Mouse (Mus musculus): ENCODE measurements at regions not wholly inside any gene's neighbourhood (a gene's known extent, or its start where the extent isn't known, plus 50 kb on each side); places are given as distances from the start of the nearest gene placed in this dataset.

DNA sequence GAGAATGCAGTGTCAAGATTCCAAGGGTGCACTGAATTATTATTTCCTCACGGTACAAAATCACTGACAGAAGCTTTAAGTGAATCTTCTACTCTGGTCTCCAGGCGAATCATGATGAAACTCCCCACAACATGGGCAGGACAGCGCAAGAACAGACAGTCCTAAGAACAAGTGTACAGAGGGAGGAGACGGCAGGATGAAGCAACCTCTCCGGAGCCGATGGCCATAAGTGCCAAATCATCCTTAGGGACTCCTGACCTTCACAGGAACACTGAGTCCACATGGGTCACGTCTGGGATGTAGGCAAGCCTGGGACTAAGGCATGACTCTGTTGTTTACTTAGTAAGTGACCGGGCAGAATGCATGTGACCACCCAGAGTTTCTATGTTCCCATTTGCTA is 110.8 kb downstream of the Arl4a start:
- H3K9me3 ChIP-seq (replicated peaks) = no peaks in the 10 kb centered on the region
- no peaks in the 10 kb centered on the region; the same call in 1 of the 2 replicates for H3K27me3 ChIP-seq (replicated peaks)
- no peak overlapping the region for H3K4me3 ChIP-seq
- no peak overlapping the region for H3K27ac ChIP-seq (ENCODE audit: poor library complexity, severe bottlenecking)
- no peak for ATAC-seq (ENCODE audit: insufficient number of reproducible peaks, low FRiP score)
- H3K4me1 ChIP-seq (replicated peaks) = no peaks in the 10 kb centered on the region
- H3K9ac ChIP-seq = no peak overlapping the region
- no peaks in the 10 kb centered on the region for H3K36me3 ChIP-seq
- 78% methylated on average over 8 of the region's 8 CpGs for WGBS
- no peak overlapping the region for H3K4me2 ChIP-seq

DNA sequence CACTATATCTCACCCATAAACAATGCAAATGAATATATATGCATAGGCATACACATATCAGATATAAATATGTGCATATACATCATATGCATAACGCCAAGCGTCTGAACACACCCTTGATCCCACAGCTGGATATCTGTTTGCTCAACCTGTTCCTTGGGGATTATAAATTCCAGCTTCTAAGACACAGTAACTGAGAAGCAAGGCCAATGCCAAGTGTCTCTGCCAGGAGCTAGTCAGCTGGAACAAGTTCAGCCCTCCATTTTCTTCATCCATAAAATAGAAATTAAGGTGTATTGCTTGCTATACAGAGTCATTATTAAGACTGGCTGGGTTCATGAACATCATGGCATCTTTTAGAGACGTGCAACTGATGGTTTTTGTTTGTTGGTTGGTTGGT is 116.3 kb downstream of the Arl4a start:
- ATAC-seq (ENCODE audit: insufficient number of reproducible peaks, low FRiP score) = no peak
- Histone ChIP-seq H3K4me1 (replicated peaks) (peaks cover 13% of the 10 kb centered on the region), H3K4me3 (no peak overlapping the region), H3K27ac (ENCODE audit: poor library complexity, severe bottlenecking) (no peak overlapping the region), H3K9me3 (replicated peaks) (no peaks in the 10 kb centered on the region), H3K36me3 (no peaks in the 10 kb centered on the region), H3K27me3 (replicated peaks) (no peaks in the 10 kb centered on the region; the same call in 1 of the 2 replicates), H3K4me2 (no peak overlapping the region), H3K9ac (no peak overlapping the region)
- 86% methylated on average over 3 of the region's 3 CpGs for WGBS

GRCm38 (mm10) chr12:39920466-39920913 is 117.3 kb downstream of the Arl4a start:
- H3K9me3 ChIP-seq (replicated peaks) = no peaks in the 10 kb centered on the region
- H3K27ac ChIP-seq (ENCODE audit: poor library complexity, severe bottlenecking) = no peak overlapping the region
- no peak overlapping the region for H3K9ac ChIP-seq
- peak; percentile 87 for ATAC-seq (ENCODE audit: insufficient number of reproducible peaks, low FRiP score)
- 26% methylated on average over 8 of the region's 8 CpGs for WGBS
- H3K27me3 ChIP-seq (replicated peaks) = no peaks in the 10 kb centered on the region; the same call in 1 of the 2 replicates
- peaks cover 13% of the 10 kb centered on the region for H3K4me1 ChIP-seq (replicated peaks)
- no peak overlapping the region for H3K4me3 ChIP-seq
- no peak overlapping the region for H3K4me2 ChIP-seq
- no peaks in the 10 kb centered on the region for H3K36me3 ChIP-seq

- no peaks in the 10 kb centered on the region for H3K9me3 ChIP-seq (replicated peaks)
- H3K9ac ChIP-seq = no peak overlapping the region
- H3K4me2 ChIP-seq = no peak overlapping the region
- H3K4me1 ChIP-seq (replicated peaks) = peaks cover 13% of the 10 kb centered on the region
- H3K4me3 ChIP-seq = no peak overlapping the region
- H3K36me3 ChIP-seq = no peaks in the 10 kb centered on the region
- no peaks in the 10 kb centered on the region; the same call in 1 of the 2 replicates for H3K27me3 ChIP-seq (replicated peaks)
- ATAC-seq (ENCODE audit: insufficient number of reproducible peaks, low FRiP score) = no peak
- H3K27ac ChIP-seq (ENCODE audit: poor library complexity, severe bottlenecking) = no peak overlapping the region
- 86% methylated on average over 2 of the region's 2 CpGs for WGBS
Observed at GRCm38 (mm10) chr12:39919909-39920308, 117.9 kb downstream of the Arl4a start.

- no peak for ATAC-seq (ENCODE audit: insufficient number of reproducible peaks, low FRiP score)
- Histone ChIP-seq H3K4me1 (replicated peaks) (no peaks in the 10 kb centered on the region), H3K4me3 (no peak overlapping the region), H3K9me3 (replicated peaks) (no peaks in the 10 kb centered on the region), H3K27me3 (replicated peaks) (no peaks in the 10 kb centered on the region), H3K9ac (no peak overlapping the region), H3K4me2 (no peak overlapping the region), H3K27ac (ENCODE audit: poor library complexity, severe bottlenecking) (no peak overlapping the region), H3K36me3 (no peaks in the 10 kb centered on the region)
- WGBS = 62% methylated on average over 5 of the region's 5 CpGs
Observed at GRCm38 (mm10) chr12:39888493-39888892, 149.3 kb downstream of the Arl4a start.

- H3K27ac ChIP-seq (ENCODE audit: poor library complexity, severe bottlenecking) = no peak overlapping the region
- no peaks in the 10 kb centered on the region for H3K36me3 ChIP-seq
- no peak for ATAC-seq (ENCODE audit: insufficient number of reproducible peaks, low FRiP score)
- no peaks in the 10 kb centered on the region for H3K4me1 ChIP-seq (replicated peaks)
- H3K4me3 ChIP-seq = no peak overlapping the region
- no peak overlapping the region for H3K4me2 ChIP-seq
- no peaks in the 10 kb centered on the region for H3K9me3 ChIP-seq (replicated peaks)
- no peaks in the 10 kb centered on the region for H3K27me3 ChIP-seq (replicated peaks)
- WGBS = 72% methylated on average over 3 of the region's 3 CpGs
- no peak overlapping the region for H3K9ac ChIP-seq
Observed at GRCm38 (mm10) chr12:39885366-39885765, 152.5 kb downstream of the Arl4a start.

GRCm38 (mm10) chr12:39880309-39880708 is 157.5 kb downstream of the Arl4a start:
- Histone ChIP-seq H3K9me3 (replicated peaks) (no peaks in the 10 kb centered on the region), H3K9ac (no peak overlapping the region), H3K36me3 (no peaks in the 10 kb centered on the region), H3K27ac (ENCODE audit: poor library complexity, severe bottlenecking) (no peak overlapping the region), H3K4me3 (no peak overlapping the region), H3K27me3 (replicated peaks) (no peaks in the 10 kb centered on the region), H3K4me2 (no peak overlapping the region), H3K4me1 (replicated peaks) (no peaks in the 10 kb centered on the region)
- 69% methylated on average over 1 of the region's 1 CpGs for WGBS
- ATAC-seq (ENCODE audit: insufficient number of reproducible peaks, low FRiP score) = no peak

DNA sequence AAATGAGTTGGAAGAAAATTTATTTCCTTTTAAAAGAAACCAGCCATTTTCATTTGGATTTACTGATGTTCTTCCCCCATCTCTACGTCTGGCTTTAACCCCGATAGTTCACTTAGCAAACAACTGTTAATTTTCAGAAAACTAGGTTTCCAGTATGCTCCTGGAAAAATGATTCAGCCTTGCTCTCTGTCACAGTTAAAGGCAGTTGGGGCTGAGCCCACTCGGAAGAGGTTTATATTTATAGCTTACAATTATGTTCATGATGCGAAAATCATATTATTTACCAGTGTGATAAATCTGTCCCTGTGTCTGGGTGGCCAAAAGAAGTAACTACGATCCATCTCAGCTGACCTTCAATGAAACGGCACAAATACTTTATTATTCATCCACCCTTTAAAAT is 163.9 kb downstream of the Arl4a start:
- H3K4me3 ChIP-seq = no peak overlapping the region
- 82% methylated on average over 6 of the region's 6 CpGs for WGBS
- ATAC-seq (ENCODE audit: insufficient number of reproducible peaks, low FRiP score) = no peak
- no peaks in the 10 kb centered on the region for H3K27me3 ChIP-seq (replicated peaks)
- H3K4me2 ChIP-seq = no peak overlapping the region
- no peaks in the 10 kb centered on the region for H3K36me3 ChIP-seq
- H3K9me3 ChIP-seq (replicated peaks) = no peaks in the 10 kb centered on the region
- no peak overlapping the region for H3K27ac ChIP-seq (ENCODE audit: poor library complexity, severe bottlenecking)
- H3K9ac ChIP-seq = no peak overlapping the region
- no peaks in the 10 kb centered on the region for H3K4me1 ChIP-seq (replicated peaks)

- WGBS = 65% methylated on average over 1 of the region's 1 CpGs
- Histone ChIP-seq H3K4me3 (no peak overlapping the region), H3K36me3 (no peaks in the 10 kb centered on the region), H3K9me3 (replicated peaks) (no peaks in the 10 kb centered on the region), H3K27me3 (replicated peaks) (no peaks in the 10 kb centered on the region), H3K9ac (no peak overlapping the region), H3K27ac (ENCODE audit: poor library complexity, severe bottlenecking) (no peak overlapping the region), H3K4me1 (replicated peaks) (no peaks in the 10 kb centered on the region), H3K4me2 (no peak overlapping the region)
- ATAC-seq (ENCODE audit: insufficient number of reproducible peaks, low FRiP score) = no peak
Observed at GRCm38 (mm10) chr12:39861797-39862196, 176.0 kb downstream of the Arl4a start.

DNA sequence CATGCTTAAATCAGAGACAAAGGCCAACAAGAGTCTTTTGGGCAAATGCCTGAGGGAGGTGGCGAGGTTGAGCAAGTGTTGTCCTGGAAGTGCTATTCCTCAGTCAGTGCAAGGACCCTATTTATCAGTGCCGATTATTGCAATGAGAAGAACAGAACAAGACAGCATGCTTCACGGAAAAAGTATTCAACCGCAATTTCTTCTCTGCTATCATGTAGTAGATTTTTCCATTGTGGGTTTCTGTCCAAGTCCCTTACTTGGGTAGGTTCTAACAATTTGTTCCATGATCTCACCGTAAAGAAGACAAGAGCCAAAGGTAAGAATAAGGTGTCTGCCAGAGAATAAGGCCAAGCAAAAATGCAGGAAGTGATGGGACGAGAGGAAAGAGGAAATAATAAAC is 186.2 kb downstream of the Arl4a start:
- Histone ChIP-seq H3K9me3 (replicated peaks) (no peaks in the 10 kb centered on the region), H3K4me1 (replicated peaks) (no peaks in the 10 kb centered on the region), H3K9ac (no peak overlapping the region), H3K4me3 (no peak overlapping the region), H3K36me3 (no peaks in the 10 kb centered on the region), H3K4me2 (no peak overlapping the region), H3K27me3 (replicated peaks) (no peaks in the 10 kb centered on the region), H3K27ac (ENCODE audit: poor library complexity, severe bottlenecking) (no peak overlapping the region)
- 60% methylated on average over 6 of the region's 6 CpGs for WGBS
- ATAC-seq (ENCODE audit: insufficient number of reproducible peaks, low FRiP score) = no peak

DNA sequence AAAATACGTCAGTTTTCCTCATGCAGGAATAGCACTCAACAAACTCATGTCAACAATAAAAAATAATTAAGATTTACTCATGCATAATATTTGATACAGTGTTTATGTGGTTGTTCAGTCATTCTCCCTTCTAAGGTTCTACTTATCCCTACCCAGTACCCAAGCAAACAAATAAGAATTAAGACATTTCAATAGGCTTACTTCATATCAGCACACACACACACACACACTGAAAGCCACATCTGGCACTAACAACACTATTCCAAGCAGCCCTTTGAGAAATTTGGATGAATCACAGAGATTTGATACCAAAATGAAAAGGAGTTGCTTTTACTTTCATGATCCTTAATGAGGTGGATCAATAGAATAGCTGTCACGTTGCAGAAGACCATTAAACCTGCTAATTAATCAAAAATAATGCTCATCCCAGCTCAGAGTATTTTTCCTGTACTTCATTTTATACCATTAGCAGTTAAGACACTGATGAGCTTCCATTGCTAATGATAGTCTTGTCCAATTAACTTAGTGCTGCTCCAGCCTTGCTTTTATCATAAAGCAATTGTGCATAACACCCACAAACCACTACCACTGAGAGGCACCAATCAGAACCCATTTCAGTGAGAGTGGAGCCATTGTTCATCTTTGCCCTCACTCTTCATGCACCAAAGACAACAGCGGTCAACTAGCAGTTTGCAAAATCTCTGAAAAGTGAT is 188.3 kb downstream of the Arl4a start:
- WGBS = 84% methylated on average over 3 of the region's 3 CpGs

GRCm38 (mm10) chr12:39840615-39841014 is 197.2 kb downstream of the Arl4a start:
- H3K27me3 ChIP-seq (replicated peaks) = no peaks in the 10 kb centered on the region
- no peaks in the 10 kb centered on the region for H3K4me1 ChIP-seq (replicated peaks)
- no peak overlapping the region for H3K4me2 ChIP-seq
- H3K36me3 ChIP-seq = no peaks in the 10 kb centered on the region
- H3K27ac ChIP-seq (ENCODE audit: poor library complexity, severe bottlenecking) = no peak overlapping the region
- WGBS = 84% methylated on average over 2 of the region's 2 CpGs
- no peak for ATAC-seq (ENCODE audit: insufficient number of reproducible peaks, low FRiP score)
- H3K9ac ChIP-seq = no peak overlapping the region
- H3K9me3 ChIP-seq (replicated peaks) = no peaks in the 10 kb centered on the region
- no peak overlapping the region for H3K4me3 ChIP-seq

More for the DNA sequence above, 188.3 kb downstream of the Arl4a start:
- Histone ChIP-seq H3K4me2 (no peak overlapping the region), H3K4me3 (no peak overlapping the region), H3K9ac (no peak overlapping the region), H3K27me3 (replicated peaks) (no peaks in the 10 kb centered on the region), H3K27ac (ENCODE audit: poor library complexity, severe bottlenecking) (no peak overlapping the region), H3K9me3 (replicated peaks) (no peaks in the 10 kb centered on the region), H3K4me1 (replicated peaks) (no peaks in the 10 kb centered on the region), H3K36me3 (no peaks in the 10 kb centered on the region)
- no peak for ATAC-seq (ENCODE audit: insufficient number of reproducible peaks, low FRiP score)

Data from heart, embryonic 12.5 days (tissue).